Mouse (Mus musculus) MEL (cell line): Measurements from ENCODE around the gene Mgat4b. TPM values are rescaled to one million over a fixed set of nuclear protein-coding genes. Genes with fewer than 3 reads are reported as not detected.

Experiments used
- DNase-seq: peaks from one replicate; pipeline ENCODE4 v3.0.0; 2011; ENCODE audit warnings: low read depth, low spot score
- H3K27ac ChIP-seq: 2 replicates; pipeline ENCODE4 v1.5.1; 2012; ENCODE audit warnings: low read depth, mild to moderate bottlenecking, control low read depth, low read length, moderate library complexity; ENCODE audit not compliant: control insufficient read depth
- H3K27me3 ChIP-seq, 2 experiments: fragments of 150-350 bp in 1 of 2; sonication (generic) in 1 of 2; 2 replicates each; pipeline ENCODE4 v1.6.1; 2012; ENCODE audit warnings: low read length in 2 of 2, mild to moderate bottlenecking in 2 of 2, improper control_type of control experiment in 1 of 2, moderate library complexity in 1 of 2; ENCODE audit not compliant: insufficient read depth in 2 of 2, control insufficient read depth in 1 of 2
- H3K36me3 ChIP-seq, 2 experiments: 2 replicates each; pipeline ENCODE4 v1.6.1; 2012 to 2014; ENCODE audit warnings: low read length in 2 of 2, improper control_type of control experiment in 1 of 2, inconsistent platforms in 1 of 2, mild to moderate bottlenecking in 1 of 2; ENCODE audit not compliant: insufficient read depth in 2 of 2, control insufficient read depth in 1 of 2
- H3K4me1 ChIP-seq, 2 experiments: fragments of 150-350 bp in 1 of 2; sonication (generic) in 1 of 2; 2 replicates each; pipeline ENCODE4 v1.6.1; 2012; ENCODE audit warnings: low read length in 2 of 2, improper control_type of control experiment in 1 of 2, mild to moderate bottlenecking in 1 of 2; ENCODE audit not compliant: insufficient read depth in 2 of 2, control insufficient read depth in 1 of 2
- H3K4me3 ChIP-seq, 2 experiments: fragments of 150-350 bp in 1 of 2; sonication (generic) in 1 of 2; 2 replicates each; pipeline ENCODE4 v1.5.1; 2012; ENCODE audit warnings: low read depth in 2 of 2, low read length in 2 of 2, mild to moderate bottlenecking in 2 of 2, moderate library complexity in 2 of 2, control low read depth in 1 of 2, improper control_type of control experiment in 1 of 2; ENCODE audit not compliant: control insufficient read depth in 1 of 2, insufficient read depth in 1 of 2
- H3K79me2 ChIP-seq: 2 replicates; pipeline ENCODE4 v1.6.1; 2012; ENCODE audit warnings: mild to moderate bottlenecking, low read length, moderate library complexity; ENCODE audit not compliant: control insufficient read depth, poor library complexity, insufficient read depth
- H3K9ac ChIP-seq: 2 replicates; pipeline ENCODE4 v1.6.1; 2012; ENCODE audit warnings: low read depth, mild to moderate bottlenecking, control low read depth, low read length, moderate library complexity; ENCODE audit not compliant: control insufficient read depth, poor library complexity, severe bottlenecking
- H3K9me3 ChIP-seq: fragments of 150-350 bp; sonication (generic); replicated peaks from 2 replicates; pipeline ENCODE4 v1.6.1; 2012; ENCODE audit warnings: mild to moderate bottlenecking, low read length, improper control_type of control experiment, moderate library complexity; ENCODE audit not compliant: insufficient read depth
- CTCF ChIP-seq, 3 experiments: IDR thresholded peaks in 2 of 3; conservative IDR thresholded peaks in 1 of 3; 2 replicates each; pipeline ENCODE4 v1.5.1; 2011 to 2012; ENCODE audit warnings: low read length in 3 of 3, low read depth in 2 of 3, mild to moderate bottlenecking in 2 of 3, improper control_type of control experiment in 1 of 3, inconsistent platforms in 1 of 3, mixed read lengths in 1 of 3, moderate library complexity in 1 of 3; ENCODE audit not compliant: control insufficient read depth in 1 of 3, insufficient read depth in 1 of 3, poor library complexity in 1 of 3, severe bottlenecking in 1 of 3
- JUND ChIP-seq: IDR thresholded peaks from 2 replicates; pipeline ENCODE4 v1.6.1; 2011; ENCODE audit warnings: low read depth, mild to moderate bottlenecking, improper control_type of control experiment, low read length
- KAT2A ChIP-seq: conservative IDR thresholded peaks from 2 replicates; pipeline ENCODE4 v1.6.1; 2012; ENCODE audit warnings: low read depth, low read length, improper control_type of control experiment, inconsistent platforms
- MAFK ChIP-seq: IDR thresholded peaks from 2 replicates; pipeline ENCODE4 v1.6.1; 2011; ENCODE audit warnings: low read depth, mild to moderate bottlenecking, low read length, improper control_type of control experiment, borderline replicate concordance
- MAZ ChIP-seq: IDR thresholded peaks from 2 replicates; pipeline ENCODE4 v1.6.1; 2012; ENCODE audit warnings: low read depth, mild to moderate bottlenecking, inconsistent platforms, low read length, improper control_type of control experiment
- MXI1 ChIP-seq: IDR thresholded peaks from 2 replicates; pipeline ENCODE4 v1.6.1; 2011; ENCODE audit warnings: mild to moderate bottlenecking, low read depth, low read length, improper control_type of control experiment
- MYC ChIP-seq: IDR thresholded peaks from 2 replicates; pipeline ENCODE4 v1.6.1; 2011; ENCODE audit warnings: low read depth, mild to moderate bottlenecking, low read length, improper control_type of control experiment, moderate library complexity
- POLR2A ChIP-seq, 2 experiments: IDR thresholded peaks; 2 replicates each; pipeline ENCODE4 v1.6.1; 2011 to 2012; ENCODE audit warnings: low read length in 2 of 2, mild to moderate bottlenecking in 2 of 2, control low read depth in 1 of 2, improper control_type of control experiment in 1 of 2, low read depth in 1 of 2, moderate library complexity in 1 of 2; ENCODE audit not compliant: control insufficient read depth in 1 of 2, insufficient read depth in 1 of 2, poor library complexity in 1 of 2
- RAD21 ChIP-seq: IDR thresholded peaks from 2 replicates; pipeline ENCODE4 v1.6.1; 2011; ENCODE audit warnings: mild to moderate bottlenecking, low read depth, low read length, improper control_type of control experiment
- SMC3 ChIP-seq: IDR thresholded peaks from 2 replicates; pipeline ENCODE4 v1.6.1; 2011; ENCODE audit warnings: low read depth, low read length, improper control_type of control experiment
- TBP ChIP-seq: IDR thresholded peaks from 2 replicates; pipeline ENCODE4 v1.8.0; 2011; ENCODE audit warnings: low read depth, low read length, improper control_type of control experiment
- USF1 ChIP-seq: IDR thresholded peaks from 2 replicates; pipeline ENCODE4 v1.6.1; 2014; ENCODE audit warnings: low read depth, mild to moderate bottlenecking, inconsistent platforms, low read length, improper control_type of control experiment, moderate library complexity
- USF2 ChIP-seq, 2 experiments: IDR thresholded peaks; 2 replicates each; pipeline ENCODE4 v1.6.1; 2011 to 2012; ENCODE audit warnings: improper control_type of control experiment in 2 of 2, low read length in 2 of 2, borderline replicate concordance in 1 of 2, inconsistent platforms in 1 of 2, low read depth in 1 of 2, mild to moderate bottlenecking in 1 of 2; ENCODE audit not compliant: insufficient read depth in 1 of 2
- ZC3H11A ChIP-seq: IDR thresholded peaks from 2 replicates; pipeline ENCODE4 v1.6.1; 2012; ENCODE audit warnings: low read depth, mild to moderate bottlenecking, inconsistent platforms, low read length, improper control_type of control experiment
- ZNF384 ChIP-seq: IDR thresholded peaks from 2 replicates; pipeline ENCODE4 v1.6.1; 2012; ENCODE audit warnings: low read depth, mild to moderate bottlenecking, inconsistent platforms, low read length, improper control_type of control experiment
- polyA plus RNA-seq, 2 experiments: library from polyadenylated mRNA; stranded (reverse) in 1 of 2; unstranded in 1 of 2; fragments of >175 nt in 1 of 2; fragments of >200 nt in 1 of 2; gene quantifications; 2 replicates each; pipeline versions ENCODE4 v1.2.1 to v1.2.4; 2012; ENCODE audit warnings: low replicate concordance in 2 of 2, low read depth in 1 of 2; ENCODE audit not compliant: insufficient read length in 2 of 2, insufficient read depth in 1 of 2, missing spikeins in 1 of 2
- total RNA-seq: library from RNA; depleted of rRNA; stranded (reverse); fragments of 300-350 nt; gene quantifications from 2 replicates; pipeline ENCODE4 v1.2.3, GENCODE M21; 2012

Mgat4b gene
- total and polyA plus RNA-seq, 3 experiments = 33.7 to 69.4 TPM; not detected in 1

GRCm38 (mm10) chr11:50216724-50217366 is 6.2 kb downstream of the Mgat4b start:
- TF ChIP-seq JUND (no peak), CTCF (IDR thresholded peaks at IDR 0.05 in 2 of 3, conservative IDR thresholded peaks at IDR 0.05 in 1 of 3; ENCODE audit: control insufficient read depth in 1 of 3, insufficient read depth in 1 of 3, low read depth in 2 of 3, low read length in 3 of 3, poor library complexity in 1 of 3, severe bottlenecking in 1 of 3) (no peak), SMC3 (no peak), MXI1 (no peak), ZC3H11A (no peak), MAFK (no peak), TBP (no peak), KAT2A (no peak), POLR2A (IDR thresholded peaks at IDR 0.05; ENCODE audit: control insufficient read depth in 1 of 2, insufficient read depth in 1 of 2, low read depth in 1 of 2, low read length in 2 of 2, poor library complexity in 1 of 2) (no peak)
- peaks cover 0 to 22% of the 10 kb centered on the region in 2 experiments; a peak in 2 of 4 replicates for H3K36me3 ChIP-seq
- H3K27me3 ChIP-seq = no peaks in the 10 kb centered on the region
- H3K79me2 ChIP-seq = no peaks in the 10 kb centered on the region
- no peak overlapping the region for H3K4me3 ChIP-seq
- peaks cover 21 to 31% of the 10 kb centered on the region in 2 experiments for H3K4me1 ChIP-seq
- no peaks in the 10 kb centered on the region for H3K9me3 ChIP-seq
- no peak overlapping the region for H3K9ac ChIP-seq
- no peak for DNase-seq
- H3K27ac ChIP-seq = no peak overlapping the region

GRCm38 (mm10) chr11:50217811-50218210 is 7.1 kb downstream of the Mgat4b start:
- Histone ChIP-seq H3K36me3 (peaks cover 0 to 13% of the 10 kb centered on the region in 2 experiments; a peak in 2 of 4 replicates), H3K4me1 (peaks cover 16 to 22% of the 10 kb centered on the region in 2 experiments), H3K27me3 (no peaks in the 10 kb centered on the region), H3K9ac (no peak overlapping the region), H3K27ac (no peak overlapping the region), H3K4me3 (no peak overlapping the region), H3K9me3 (no peaks in the 10 kb centered on the region), H3K79me2 (no peaks in the 10 kb centered on the region; the same call in 1 of the 2 replicates)
- TF ChIP-seq USF1 = 0 out of 2 replicates have a peak, but pooled peaks have one; percentile 11
- TF ChIP-seq MAZ = no peak
- no peak for DNase-seq

- no peak overlapping the region for H3K9ac ChIP-seq
- H3K27ac ChIP-seq = no peak overlapping the region
- peaks cover 0 to 23% of the 10 kb centered on the region in 2 experiments; a peak in 2 of 4 replicates for H3K36me3 ChIP-seq
- H3K9me3 ChIP-seq = no peaks in the 10 kb centered on the region
- peaks cover 4% of the 10 kb centered on the region for H3K79me2 ChIP-seq
- no peak overlapping the region for H3K4me3 ChIP-seq
- DNase-seq = no peak
- H3K4me1 ChIP-seq = peaks cover 20 to 22% of the 10 kb centered on the region in 2 experiments
- H3K27me3 ChIP-seq = no peaks in the 10 kb centered on the region
- TF ChIP-seq MYC = peak; percentile 40; the same call in 1 of the 2 replicates
- TF ChIP-seq USF2 (IDR thresholded peaks at IDR 0.05; ENCODE audit: borderline replicate concordance in 1 of 2, insufficient read depth in 1 of 2, low read depth in 1 of 2, low read length in 2 of 2) = no peak
- peak in 1 of 3 experiments; percentile 34; a peak in 1 of 6 replicates for TF ChIP-seq CTCF (IDR thresholded peaks at IDR 0.05 in 2 of 3, conservative IDR thresholded peaks at IDR 0.05 in 1 of 3; ENCODE audit: control insufficient read depth in 1 of 3, insufficient read depth in 1 of 3, low read depth in 2 of 3, low read length in 3 of 3, poor library complexity in 1 of 3, severe bottlenecking in 1 of 3)
- no peak for TF ChIP-seq POLR2A (IDR thresholded peaks at IDR 0.05; ENCODE audit: control insufficient read depth in 1 of 2, insufficient read depth in 1 of 2, low read depth in 1 of 2, low read length in 2 of 2, poor library complexity in 1 of 2)
- peak; percentile 50; the same call in 1 of the 2 replicates for TF ChIP-seq ZNF384
- TF ChIP-seq USF1 = no peak
- no peak for TF ChIP-seq MAZ
- TF ChIP-seq RAD21 = no peak; the same call in 1 of the 2 replicates
- TF ChIP-seq, all 39 proteins: peak for 3
Observed at GRCm38 (mm10) chr11:50219833-50220232, 9.1 kb downstream of the Mgat4b start.
